ENCODE assay signal across 8 mouse cellular contexts in the genomic region with DNA sequence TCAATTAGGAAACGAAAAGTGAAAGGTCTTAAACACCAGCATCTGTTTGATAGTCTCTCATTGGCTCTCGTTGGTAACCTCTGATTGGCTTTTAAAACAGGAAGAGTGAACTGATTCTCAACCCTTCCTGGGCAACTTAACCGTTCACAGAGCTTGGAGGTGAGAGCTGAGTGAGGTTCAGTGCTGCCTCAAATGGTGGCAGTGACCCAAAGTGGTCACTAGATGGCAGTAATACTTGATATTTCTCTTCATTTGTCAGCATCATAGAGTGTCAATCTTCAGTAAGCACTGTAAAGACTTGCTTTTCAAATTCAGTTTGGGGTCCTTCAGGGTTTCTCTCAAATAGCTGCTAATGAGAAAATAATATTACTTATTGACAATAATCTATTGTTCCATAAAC.
DNase-seq lines count a peak whose midpoint lies in the region; ATAC-seq and TF ChIP-seq lines count a peak whose summit lies in the region.
"Not testable (repeated sequence)": the region's sequence is repeated elsewhere in the genome, so short reads cannot be mapped to it uniquely, and the experiment has no call there.

No protein-coding gene starts in this region.

- peak; percentile 6 for DNase-seq in CD4-positive, CD25-positive, alpha-beta regulatory T cell, adult 2 months (ENCODE audit: low read depth, low spot score)
- DNase-seq in adrenal gland, postnatal 10 days: peak; percentile 2
- peak; percentile 17 to 36 for DNase-seq in cerebellum, postnatal 36 days
- DNase-seq in hindbrain, embryonic 14.5 days (ENCODE audit: low spot score): peak; percentile 48
- peak; percentile 1 for DNase-seq in large intestine, adult 2 months (ENCODE audit: low read depth, low spot score)
- peak; percentile 50 for DNase-seq in lung, embryonic 14.5 days
- DNase-seq in retina, postnatal 1 day: peak; percentile 13

- H3K27ac ChIP-seq in forebrain, embryonic 15.5 days (replicated peaks); hindbrain, embryonic 14.5 days; lung, embryonic 14.5 days (ENCODE audit: low read depth): not testable (repeated sequence)

- ATAC-seq in forebrain, embryonic 15.5 days (replicated peaks): 0 out of 2 replicates have a peak, but pooled peaks have one; percentile 51
- ATAC-seq in hindbrain, embryonic 14.5 days (ENCODE audit: low FRiP score): peak; percentile 14; the same call in 1 of the 2 replicates
- not testable (repeated sequence) for ATAC-seq in lung, embryonic 14.5 days (ENCODE audit: insufficient read depth)

- not testable (repeated sequence) for H3K9me3 ChIP-seq in forebrain, embryonic 15.5 days; hindbrain, embryonic 14.5 days (ENCODE audit: control insufficient read depth, low read length); lung, embryonic 14.5 days (ENCODE audit: low read depth, low read length)

- not testable (repeated sequence) for H3K4me2 ChIP-seq in forebrain, embryonic 15.5 days (replicated peaks); hindbrain, embryonic 14.5 days (replicated peaks); lung, embryonic 14.5 days

- H3K36me3 ChIP-seq in forebrain, embryonic 15.5 days; hindbrain, embryonic 14.5 days (replicated peaks; ENCODE audit: control insufficient read depth, insufficient read depth); lung, embryonic 14.5 days (ENCODE audit: insufficient read depth): not testable (repeated sequence)

- peak; percentile 49 for TF ChIP-seq CTCF in lung, embryonic 14.5 days (IDR thresholded peaks at IDR 0.05; ENCODE audit: low read depth)

- H3K27me3 ChIP-seq in forebrain, embryonic 15.5 days; hindbrain, embryonic 14.5 days (ENCODE audit: control insufficient read depth, insufficient read depth, low read length); lung, embryonic 14.5 days (ENCODE audit: insufficient read depth, low read length): not testable (repeated sequence)

- H3K4me1 ChIP-seq in forebrain, embryonic 15.5 days; hindbrain, embryonic 14.5 days (replicated peaks; ENCODE audit: control insufficient read depth, insufficient read depth, low read length); lung, embryonic 14.5 days (ENCODE audit: insufficient read depth): not testable (repeated sequence)

- not testable (repeated sequence) for H3K9ac ChIP-seq in forebrain, embryonic 15.5 days (replicated peaks); hindbrain, embryonic 14.5 days; lung, embryonic 14.5 days

- H3K4me3 ChIP-seq in forebrain, embryonic 15.5 days; hindbrain, embryonic 14.5 days (replicated peaks; ENCODE audit: low read length); lung, embryonic 14.5 days (ENCODE audit: low read depth, low read length): not testable (repeated sequence)

- 48% methylated on average over 3 of the region's 3 CpGs for WGBS in forebrain, embryonic 15.5 days
- 45% methylated on average over 3 of the region's 3 CpGs for WGBS in hindbrain, embryonic 14.5 days
- WGBS in large intestine, adult 2 months: 26% methylated on average over 3 of the region's 3 CpGs
- 37% methylated on average over 3 of the region's 3 CpGs for WGBS in lung, embryonic 14.5 days
